Mouse (Mus musculus) liver, postnatal 0 days (tissue): Measurements from ENCODE around the gene Pabpc1l.

ENCODE experiments used
- CTCF ChIP-seq: sonication (generic); IDR thresholded peaks from 2 replicates; pipeline ENCODE4 v1.5.1; 2016; ENCODE audit warnings: antibody characterized with exemption, low read depth
- EP300 ChIP-seq: IDR thresholded peaks from 2 replicates; pipeline ENCODE4 v1.6.1; 2016; ENCODE audit warnings: antibody characterized with exemption, low read depth, mild to moderate bottlenecking

DNA sequence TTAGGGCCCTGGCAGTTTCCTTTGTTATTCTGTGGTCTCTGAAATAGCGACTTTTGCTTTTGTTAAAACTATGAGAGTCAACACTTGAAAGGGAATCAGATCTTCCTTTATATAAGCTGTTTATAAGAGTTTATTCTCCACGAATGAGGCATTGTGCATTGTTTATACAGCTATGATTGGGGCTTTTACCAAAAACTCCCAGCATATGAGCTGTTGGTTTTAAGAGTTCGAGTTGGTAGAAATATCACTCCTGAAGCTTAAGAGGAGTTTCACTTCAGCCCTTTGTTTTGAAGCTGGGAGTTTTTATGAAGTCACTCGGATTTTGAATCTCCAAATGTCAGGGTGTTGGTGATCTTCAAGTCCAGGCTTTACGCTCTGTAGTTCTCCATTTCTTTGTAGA lies 52.6 kb downstream of the Pabpc1l start:
- TF ChIP-seq EP300 (no peak), CTCF (no peak)
